9 mouse cellular contexts compared by ENCODE assay signal in genomic region chr9:13681147-13681546, GRCm38 (mm10).
DNase-seq lines count a peak whose midpoint lies in the region; ATAC-seq lines count a peak whose summit lies in the region.
"Had no signal": no experiment of that assay in that cellular context is flagged by ENCODE, and none has a peak within 500 bp of the region (broad histone marks: within the 10 kb centered on the region; RNA-seq: fewer than 3 reads in every experiment).

No protein-coding gene starts in this region.

- WGBS in heart, embryonic 12.5 days = 78% methylated on average over 8 of the region's 8 CpGs
- 84% methylated on average over 8 of the region's 8 CpGs for WGBS in neural tube, embryonic 12.5 days
- 85% methylated on average over 8 of the region's 8 CpGs for WGBS in limb, embryonic 11.5 days

- H3K36me3 ChIP-seq in heart, embryonic 12.5 days = peaks cover 6% of the 10 kb centered on the region; the same call in 1 of the 2 replicates
- no peaks in the 10 kb centered on the region for H3K36me3 ChIP-seq in neural tube, embryonic 12.5 days
- no peaks in the 10 kb centered on the region for H3K36me3 ChIP-seq in limb, embryonic 11.5 days (ENCODE audit: control insufficient read depth, insufficient read depth, low read length)

- 0 out of 2 replicates have a peak, but pooled peaks cover 6% of the 10 kb centered on the region for H3K4me1 ChIP-seq in heart, embryonic 12.5 days (replicated peaks)
- no peaks in the 10 kb centered on the region for H3K4me1 ChIP-seq in neural tube, embryonic 12.5 days
- no peaks in the 10 kb centered on the region for H3K4me1 ChIP-seq in limb, embryonic 11.5 days (ENCODE audit: control insufficient read depth, insufficient read depth, low read length)

- no peak overlapping the region for H3K4me3 ChIP-seq in heart, embryonic 12.5 days
- no peak overlapping the region for H3K4me3 ChIP-seq in neural tube, embryonic 12.5 days
- no peak overlapping the region for H3K4me3 ChIP-seq in limb, embryonic 11.5 days (ENCODE audit: low read depth, low read length)

- no peaks in the 10 kb centered on the region for H3K9me3 ChIP-seq in heart, embryonic 12.5 days (replicated peaks)
- no peaks in the 10 kb centered on the region for H3K9me3 ChIP-seq in neural tube, embryonic 12.5 days
- H3K9me3 ChIP-seq in limb, embryonic 11.5 days (ENCODE audit: control insufficient read depth, low read length) = no peaks in the 10 kb centered on the region

- no peak overlapping the region for H3K9ac ChIP-seq in heart, embryonic 12.5 days
- H3K9ac ChIP-seq in neural tube, embryonic 12.5 days = no peak overlapping the region
- no peak overlapping the region for H3K9ac ChIP-seq in limb, embryonic 11.5 days (ENCODE audit: low read length)

- no peaks in the 10 kb centered on the region for H3K27me3 ChIP-seq in heart, embryonic 12.5 days (replicated peaks)
- H3K27me3 ChIP-seq in neural tube, embryonic 12.5 days (replicated peaks) = no peaks in the 10 kb centered on the region
- H3K27me3 ChIP-seq in limb, embryonic 11.5 days (ENCODE audit: control insufficient read depth, insufficient read depth, low read length) = no peaks in the 10 kb centered on the region

- no peak overlapping the region for H3K27ac ChIP-seq in heart, embryonic 12.5 days (ENCODE audit: poor library complexity, severe bottlenecking)
- no peak overlapping the region for H3K27ac ChIP-seq in neural tube, embryonic 12.5 days
- peak overlapping the region; percentile 53; the same call in 1 of the 2 replicates for H3K27ac ChIP-seq in limb, embryonic 11.5 days (replicated peaks; ENCODE audit: low read depth, low read length)
- H3K27ac ChIP-seq: macrophage had no signal

- no peak for ATAC-seq in heart, embryonic 12.5 days (ENCODE audit: insufficient number of reproducible peaks, low FRiP score)
- no peak for ATAC-seq in neural tube, embryonic 12.5 days (ENCODE audit: low FRiP score, low read depth)
- no peak for ATAC-seq in limb, embryonic 11.5 days (ENCODE audit: insufficient number of reproducible peaks, low FRiP score, low TSS enrichment, low read depth)
- no peak for ATAC-seq in CD4-positive, CD25-positive, alpha-beta regulatory T cell, adult 4 months

- no peak for DNase-seq in heart, adult 18-20 months
- no peak for DNase-seq in neural tube, embryonic 10.5 days (ENCODE audit: extremely low spot score, low spot score)
- DNase-seq in limb, embryonic 11.5 days (ENCODE audit: low spot score) = no peak
- no peak for DNase-seq in right cerebral cortex, postnatal 10 days (ENCODE audit: low spot score in 2 of 2)
- no peak for DNase-seq in spleen, postnatal 10 days (ENCODE audit: low spot score in 2 of 2)

- 0 out of 2 replicates have a peak overlapping the region, but pooled peaks have one; percentile 46 for H3K4me2 ChIP-seq in heart, embryonic 12.5 days
- peak overlapping the region; percentile 41; the same call in 1 of the 2 replicates for H3K4me2 ChIP-seq in neural tube, embryonic 12.5 days (replicated peaks)
- H3K4me2 ChIP-seq in limb, embryonic 11.5 days (ENCODE audit: low read depth, severe bottlenecking) = no peak overlapping the region
